Comparison of ENCODE assay signal across 9 mouse cellular contexts in genomic region chr14:75454716-75455115, GRCm38 (mm10). TPM values are rescaled to one million over a fixed set of nuclear protein-coding genes. Genes with fewer than 3 reads are reported as not detected.
DNase-seq lines count a peak whose midpoint lies in the region; ATAC-seq lines count a peak whose summit lies in the region.
"Had no signal": no experiment of that assay in that cellular context is flagged by ENCODE, and none has a peak within 500 bp of the region (broad histone marks: within the 10 kb centered on the region; RNA-seq: fewer than 3 reads in every experiment).

No protein-coding gene starts in this region.

- DNase-seq in left cerebral cortex, postnatal 4 days: peak; percentile 59
- DNase-seq in left cerebral cortex, postnatal 14 days (ENCODE audit: low spot score in 2 of 2): no peak
- DNase-seq in embryo, embryonic 10.5 days (ENCODE audit: low spot score): peak; percentile 75
- DNase-seq in spleen, postnatal 36 days (ENCODE audit: low spot score in 2 of 2): no peak
- no peak for DNase-seq in layer of hippocampus, postnatal 25 days (ENCODE audit: extremely low spot score in 1 of 2, low spot score in 1 of 2)
- no peak for DNase-seq in heart, postnatal 25 days (ENCODE audit: low spot score)

- 4% methylated on average over 4 of the region's 4 CpGs for WGBS in hindbrain, embryonic 15.5 days
- WGBS in neural tube, embryonic 13.5 days: 9% methylated on average over 4 of the region's 4 CpGs

- intact Hi-C loops in left cerebral cortex, postnatal 4 days (cut with DNase I): loop anchor here (5.0 kb wide), 1 partner anchor 73 kb away; no protein-coding TSS in a partner anchor
- intact Hi-C loops in left cerebral cortex, postnatal 14 days (cut with DNase I): loop anchor here (5.0 to 10.0 kb wide), 3 partner anchors 73 to 260 kb away; partner anchors contain the start of gene Erich6b
- intact Hi-C loops in heart, postnatal 25 days (cut with DNase I): no loop called here

- 0 out of 2 replicates have a peak overlapping the region, but pooled peaks have one; percentile 70 for H3K9ac ChIP-seq in hindbrain, embryonic 15.5 days
- no peak overlapping the region; the same call in 1 of the 2 replicates for H3K9ac ChIP-seq in neural tube, embryonic 13.5 days

- H3K27me3 ChIP-seq in hindbrain, embryonic 15.5 days: no peaks in the 10 kb centered on the region
- no peaks in the 10 kb centered on the region for H3K27me3 ChIP-seq in neural tube, embryonic 13.5 days

- H3K4me3 ChIP-seq in hindbrain, embryonic 15.5 days: peak overlapping the region; percentile 51
- H3K4me3 ChIP-seq in neural tube, embryonic 13.5 days: no peak overlapping the region

- peak overlapping the region; percentile 85 for H3K27ac ChIP-seq in hindbrain, embryonic 15.5 days (replicated peaks)
- peak overlapping the region; percentile 83 for H3K27ac ChIP-seq in neural tube, embryonic 13.5 days (replicated peaks)

- no peaks in the 10 kb centered on the region for H3K36me3 ChIP-seq in hindbrain, embryonic 15.5 days
- H3K36me3 ChIP-seq in neural tube, embryonic 13.5 days: no peaks in the 10 kb centered on the region

- no peaks in the 10 kb centered on the region for H3K9me3 ChIP-seq in hindbrain, embryonic 15.5 days
- no peaks in the 10 kb centered on the region for H3K9me3 ChIP-seq in neural tube, embryonic 13.5 days

- H3K4me1 ChIP-seq in hindbrain, embryonic 15.5 days (replicated peaks): peaks cover 53% of the 10 kb centered on the region
- H3K4me1 ChIP-seq in neural tube, embryonic 13.5 days (replicated peaks): peaks cover 63% of the 10 kb centered on the region

- H3K4me2 ChIP-seq in hindbrain, embryonic 15.5 days: peak overlapping the region; percentile 78
- H3K4me2 ChIP-seq in neural tube, embryonic 13.5 days: peak overlapping the region; percentile 80

- peak; percentile 39; the same call in 1 of the 2 replicates for ATAC-seq in hindbrain, embryonic 15.5 days (ENCODE audit: low FRiP score, low read depth)
- ATAC-seq in neural tube, embryonic 13.5 days (ENCODE audit: low read depth): peak; percentile 38; the same call in 1 of the 2 replicates

RNA-seq across cellular contexts. Expression of gene Siah3, which starts 1.1 kb away (rescaled TPM):
- 10 to 100 TPM in 1 of 2 experiments, 1 to 10 TPM in 1; 9.5 to 10.1 TPM for total RNA-seq in left cerebral cortex, postnatal 4 days (2021)
- total RNA-seq in left cerebral cortex, postnatal 14 days (2021): 10 to 100 TPM; 11.4 to 12.5 TPM
- 4.1 and 4.7 TPM in 2 replicates for polyA plus RNA-seq in hindbrain, embryonic 15.5 days (2015; fragmentation: Nextera tagmentation; extraction: Ambion mirVana)
- 6.0 and 6.9 TPM in 2 replicates for polyA plus RNA-seq in neural tube, embryonic 13.5 days (2015; fragmentation: Nextera tagmentation; extraction: Ambion mirVana)
- total RNA-seq in layer of hippocampus, postnatal 25 days (2021): 10 to 100 TPM in 1 of 2 experiments, 1 to 10 TPM in 1; 7.4 to 10.3 TPM
- not detected for total RNA-seq in heart, postnatal 25 days (2021)
- polyA plus RNA-seq: heart, embryonic 16.5 days had no signal

Comparison
In these comparisons a context has a peak if more than half of its experiments do, and no peak if none do; other contexts are left out.
1. DNase-seq: peak in left cerebral cortex, postnatal 4 days (single experiment) and embryo, embryonic 10.5 days (single experiment); none in left cerebral cortex, postnatal 14 days (0 of 2), spleen, postnatal 36 days (0 of 2), layer of hippocampus, postnatal 25 days (0 of 2) and heart, postnatal 25 days (single experiment).
2. RNA of gene Siah3, which starts 1.1 kb away (total RNA-seq): 11.4 to 12.5 TPM in left cerebral cortex, postnatal 14 days, 7.4 to 10.3 TPM in layer of hippocampus, postnatal 25 days and 9.5 to 10.1 TPM in left cerebral cortex, postnatal 4 days; not detected in heart, postnatal 25 days; every median in the first group is over 4 times any median in the second.